Mouse (Mus musculus) stomach, embryonic 15.5 days (tissue): ENCODE measurements around the gene Bspry. TPM values are rescaled to one million over a fixed set of nuclear protein-coding genes. Genes with fewer than 3 reads are reported as not detected.

Source experiments
- ATAC-seq: fragments of 200-750 bp; cut with Nextera tagmentation; 2 replicates; pipeline ENCODE4 v1.8.0; 2017; ENCODE audit warnings: low read depth, moderate number of reproducible peaks, moderate TSS enrichment; ENCODE audit not compliant: insufficient read depth, low FRiP score
- H3K27ac ChIP-seq: fragments of 300-500 bp; sonication (generic); 2 replicates; pipeline ENCODE4 v1.5.1; 2015; ENCODE audit warnings: mild to moderate bottlenecking, inconsistent platforms
- H3K27me3 ChIP-seq: fragments of 300-500 bp; sonication (generic); replicated peaks from 2 replicates; pipeline ENCODE4 v1.6.1; 2015; ENCODE audit warnings: inconsistent platforms
- H3K36me3 ChIP-seq: fragments of 300-500 bp; sonication (generic); 2 replicates; pipeline ENCODE4 v1.6.1; 2015; ENCODE audit warnings: inconsistent platforms
- H3K4me1 ChIP-seq: fragments of 300-500 bp; sonication (generic); 2 replicates; pipeline ENCODE4 v1.6.1; 2015; ENCODE audit warnings: inconsistent platforms
- H3K4me2 ChIP-seq: fragments of 300-500 bp; sonication (generic); 2 replicates; pipeline ENCODE4 v1.6.1; 2015; ENCODE audit warnings: mild to moderate bottlenecking, inconsistent platforms
- H3K4me3 ChIP-seq: fragments of 300-500 bp; sonication (generic); replicated peaks from 2 replicates; pipeline ENCODE4 v1.5.1; 2015; ENCODE audit warnings: inconsistent platforms
- H3K9ac ChIP-seq: fragments of 300-500 bp; sonication (generic); 2 replicates; pipeline ENCODE4 v1.6.1; 2015; ENCODE audit warnings: inconsistent platforms
- H3K9me3 ChIP-seq: fragments of 300-500 bp; sonication (generic); 2 replicates; pipeline ENCODE4 v1.6.1; 2016; ENCODE audit warnings: inconsistent platforms
- WGBS: fragments of 180-500 bp; shearing (Covaris S2); methylation state at CpG from one replicate; pipeline ENCODE4 v1.1.7; 2015; 5-methylcytosine and 5-hydroxymethylcytosine counted together
- polyA plus RNA-seq: library from polyadenylated mRNA; unstranded; fragments of >200 nt; fragmentation: Nextera tagmentation; extraction: Ambion mirVana; gene quantifications from 2 replicates; pipeline ENCODE4 v1.2.1, GENCODE M21; 2015

Gene Bspry
- polyA plus RNA-seq, 1 experiment from 2014 or later = 29.9 TPM

DNA sequence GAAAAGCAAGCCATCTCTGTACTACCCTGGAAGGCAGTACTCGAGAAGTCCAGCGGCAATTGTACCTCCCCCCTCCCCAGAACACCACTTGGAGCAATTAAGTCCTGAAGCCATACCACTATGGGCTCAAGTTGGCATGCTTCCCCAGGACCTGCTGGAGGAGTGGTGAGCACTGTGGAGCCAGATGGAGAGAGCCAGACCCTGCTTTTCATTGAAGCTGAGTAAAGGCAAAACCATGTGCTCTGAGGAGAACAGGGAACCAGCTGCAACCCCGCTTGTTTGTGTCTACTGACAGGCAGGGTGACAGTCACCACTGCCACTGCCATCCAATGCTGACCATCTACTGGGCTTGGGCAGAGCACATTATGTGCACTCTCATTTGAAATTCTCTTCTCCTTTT is 61.9 kb downstream of the Bspry start:
- H3K4me3 ChIP-seq = no peak overlapping the region
- 83% methylated on average over 3 of the region's 3 CpGs for WGBS
- H3K36me3 ChIP-seq = no peaks in the 10 kb centered on the region
- ATAC-seq = no peak
- H3K4me1 ChIP-seq = no peaks in the 10 kb centered on the region
- H3K27ac ChIP-seq = no peak overlapping the region
- no peaks in the 10 kb centered on the region for H3K27me3 ChIP-seq
- H3K9ac ChIP-seq = no peak overlapping the region
- no peak overlapping the region for H3K4me2 ChIP-seq
- H3K9me3 ChIP-seq = no peaks in the 10 kb centered on the region

DNA sequence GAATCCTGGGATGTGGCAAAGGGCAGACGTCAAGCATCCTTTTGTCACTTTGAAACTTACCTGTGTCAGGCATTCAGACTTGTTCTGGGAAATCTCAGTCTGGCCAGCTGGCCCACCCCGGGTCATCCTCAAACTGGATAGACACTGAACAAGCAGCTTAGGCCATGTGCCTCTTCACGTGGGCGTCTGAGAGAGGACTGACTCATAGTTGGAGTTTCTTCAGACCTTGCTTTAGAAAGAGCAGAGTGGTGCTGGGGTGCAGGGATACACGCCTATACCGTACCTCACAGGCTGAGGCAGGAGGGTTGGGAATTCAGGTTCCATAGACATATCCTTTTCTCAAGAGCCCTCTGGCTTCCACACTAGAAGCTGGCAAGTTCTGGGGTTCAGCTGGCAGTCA is 63.9 kb downstream of the Bspry start:
- H3K9ac ChIP-seq = no peak overlapping the region
- no peak overlapping the region for H3K4me3 ChIP-seq
- no peaks in the 10 kb centered on the region for H3K9me3 ChIP-seq
- H3K4me2 ChIP-seq = no peak overlapping the region
- 76% methylated on average over 6 of the region's 6 CpGs for WGBS
- no peak overlapping the region for H3K27ac ChIP-seq
- no peaks in the 10 kb centered on the region for H3K4me1 ChIP-seq
- no peak for ATAC-seq
- no peaks in the 10 kb centered on the region for H3K36me3 ChIP-seq
- H3K27me3 ChIP-seq = no peaks in the 10 kb centered on the region

DNA sequence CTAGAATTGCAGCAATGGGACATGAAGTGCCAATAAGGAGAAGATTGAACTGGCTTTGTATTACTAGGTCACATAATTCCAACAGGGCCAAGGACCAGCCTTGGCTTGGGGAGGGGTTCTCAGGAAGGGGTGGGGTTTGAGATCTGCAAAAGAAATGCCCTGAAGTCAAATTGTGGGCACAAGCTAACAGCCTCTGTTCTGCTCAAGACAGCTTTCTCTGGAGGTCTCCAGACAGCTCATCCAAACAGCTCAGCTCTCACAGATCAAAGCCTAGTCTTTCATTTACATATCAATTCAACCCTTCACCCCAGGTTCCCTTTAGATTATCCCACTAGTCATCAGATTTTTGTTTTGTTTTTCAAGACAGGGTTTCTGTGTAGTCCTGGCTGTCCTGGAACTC is 64.9 kb downstream of the Bspry start:
- H3K27ac ChIP-seq = no peak overlapping the region
- no peak overlapping the region for H3K4me3 ChIP-seq
- H3K4me1 ChIP-seq = no peaks in the 10 kb centered on the region
- no peak overlapping the region for H3K4me2 ChIP-seq
- H3K27me3 ChIP-seq = no peaks in the 10 kb centered on the region
- ATAC-seq = no peak
- no peak overlapping the region for H3K9ac ChIP-seq
- no peaks in the 10 kb centered on the region for H3K9me3 ChIP-seq
- no peaks in the 10 kb centered on the region for H3K36me3 ChIP-seq

Other genes starting within 250 kb of the Bspry start
- gene Zfp37, start 249.0 kb upstream of the Bspry start, polyA plus RNA-seq = 8.0 and 8.5 TPM in 2 replicates
- gene Slc31a2, start 217.5 kb upstream of the Bspry start, polyA plus RNA-seq = 21.4 and 23.9 TPM in 2 replicates
- gene Fkbp15, start 119.5 kb upstream of the Bspry start, polyA plus RNA-seq = 24.9 and 28.5 TPM in 2 replicates
- gene Slc31a1, start 119.3 kb upstream of the Bspry start, polyA plus RNA-seq = 59.0 and 64.3 TPM in 2 replicates
- 136 and 146 TPM in 2 replicates for gene Cdc26, start 71.4 kb upstream of the Bspry start, polyA plus RNA-seq
- gene Prpf4, start 71.3 kb upstream of the Bspry start, polyA plus RNA-seq = 18.6 and 19.1 TPM in 2 replicates
- gene Rnf183, start 44.8 kb upstream of the Bspry start, polyA plus RNA-seq = not detected in 2 replicates
- gene Wdr31, start 9.2 kb upstream of the Bspry start, polyA plus RNA-seq = 6.2 and 7.8 TPM in 2 replicates
- 27.3 and 30.7 TPM in 2 replicates for gene Hdhd3, start 23.4 kb downstream of the Bspry start, polyA plus RNA-seq
- gene Alad, start 39.9 kb downstream of the Bspry start, polyA plus RNA-seq = 121 and 142 TPM in 2 replicates
- 70.9 and 77.3 TPM in 2 replicates for gene Pole3, start 45.0 kb downstream of the Bspry start, polyA plus RNA-seq
- gene 4933430I17Rik, start 45.3 kb downstream of the Bspry start, polyA plus RNA-seq = 0.19 and 0.35 TPM in 2 replicates
- gene Rgs3, start 79.8 kb downstream of the Bspry start, polyA plus RNA-seq = 46.8 and 48.0 TPM in 2 replicates